Mouse (Mus musculus) heart, postnatal 0 days (tissue): Measurements from ENCODE around the gene Tanc1. TPM values are rescaled to one million over a fixed set of nuclear protein-coding genes. Genes with fewer than 3 reads are reported as not detected.

Experiments
- ATAC-seq: fragments of 200-750 bp; cut with Nextera tagmentation; 2 replicates; pipeline ENCODE4 v1.8.0; 2017; ENCODE audit warnings: low read depth, moderate number of reproducible peaks, moderate library complexity; ENCODE audit not compliant: insufficient read depth
- DNase-seq: peaks from one replicate; pipeline ENCODE4 v3.0.0-alpha.2; 2016; ENCODE audit warnings: low spot score
- H3K27ac ChIP-seq: fragments of 300-500 bp; sonication (generic); 2 replicates; pipeline ENCODE4 v1.5.1; 2014; ENCODE audit warnings: low read depth, mild to moderate bottlenecking
- H3K27me3 ChIP-seq: fragments of 300-500 bp; sonication (generic); 2 replicates; pipeline ENCODE4 v1.6.1; 2014; ENCODE audit warnings: low read length, mixed read lengths; ENCODE audit not compliant: control insufficient read depth, insufficient read depth
- H3K36me3 ChIP-seq: fragments of 300-500 bp; sonication (generic); replicated peaks from 2 replicates; pipeline ENCODE4 v1.6.1; 2014; ENCODE audit warnings: low read length, mixed read lengths; ENCODE audit not compliant: control insufficient read depth, insufficient read depth
- H3K4me1 ChIP-seq: fragments of 300-500 bp; sonication (generic); 2 replicates; pipeline ENCODE4 v1.6.1; 2014; ENCODE audit warnings: antibody characterized with exemption; ENCODE audit not compliant: control insufficient read depth, insufficient read depth
- H3K4me2 ChIP-seq: fragments of 300-500 bp; sonication (generic); 2 replicates; pipeline ENCODE4 v1.6.1; 2014; ENCODE audit warnings: low read depth, mild to moderate bottlenecking, low read length, moderate library complexity
- H3K4me3 ChIP-seq: fragments of 300-500 bp; sonication (generic); 2 replicates; pipeline ENCODE4 v1.5.1; 2014; ENCODE audit warnings: low read depth, low read length
- H3K9ac ChIP-seq: fragments of 300-500 bp; sonication (generic); replicated peaks from 2 replicates; pipeline ENCODE4 v1.6.1; 2014; ENCODE audit warnings: low read depth, low read length, mixed read lengths
- H3K9me3 ChIP-seq: fragments of 300-500 bp; sonication (generic); replicated peaks from 2 replicates; pipeline ENCODE4 v1.6.1; 2016; ENCODE audit warnings: low read length; ENCODE audit not compliant: control insufficient read depth
- CTCF ChIP-seq: IDR thresholded peaks from 2 replicates; pipeline ENCODE4 v1.5.1; 2016; ENCODE audit warnings: antibody characterized with exemption, control low read depth, low read depth
- EP300 ChIP-seq: IDR thresholded peaks from 2 replicates; pipeline ENCODE4 v1.6.1; 2016; ENCODE audit warnings: antibody characterized with exemption, low read depth
- WGBS: fragments of 180-500 bp; shearing (Covaris S2); extraction: QIAGEN DNeasy Blood & Tissue Kit; methylation state at CpG from one replicate; pipeline ENCODE4 v1.1.7; 2014; 5-methylcytosine and 5-hydroxymethylcytosine counted together
- polyA plus RNA-seq: library from polyadenylated mRNA; unstranded; fragments of >200 nt; fragmentation: Nextera tagmentation; extraction: Ambion mirVana; gene quantifications from 2 replicates; pipeline ENCODE4 v1.2.1, GENCODE M21; 2015
- total RNA-seq: library from RNA; depleted of rRNA; stranded (reverse); fragments of >200 nt; gene quantifications from 2 replicates; pipeline ENCODE4 v1.2.3, GENCODE M21; 2014; ENCODE audit warnings: low replicate concordance

The Tanc1 gene
- total and polyA plus RNA-seq, 2 experiments from 2014 or later, result 12.3 to 21.9 TPM

GRCm38 (mm10) chr2:59580939-59581338 lies 30.9 kb upstream of the Tanc1 start:
- Histone ChIP-seq H3K27me3 (no peaks in the 10 kb centered on the region), H3K4me2 (no peak overlapping the region), H3K27ac (no peak overlapping the region), H3K4me1 (no peaks in the 10 kb centered on the region), H3K36me3 (no peaks in the 10 kb centered on the region), H3K9ac (no peak overlapping the region), H3K9me3 (no peaks in the 10 kb centered on the region), H3K4me3 (no peak overlapping the region)
- TF ChIP-seq CTCF (no peak), EP300 (no peak)
- DNase-seq, result no peak
- WGBS, result 45% methylated on average over 7 of the region's 7 CpGs
- ATAC-seq, result no peak

GRCm38 (mm10) chr2:59583961-59584360 lies 27.9 kb upstream of the Tanc1 start:
- H3K9ac ChIP-seq, result no peak overlapping the region
- H3K4me2 ChIP-seq, result no peak overlapping the region
- no peaks in the 10 kb centered on the region for H3K9me3 ChIP-seq
- no peaks in the 10 kb centered on the region for H3K36me3 ChIP-seq
- ATAC-seq (no peak), DNase-seq (no peak)
- H3K27ac ChIP-seq, result no peak overlapping the region
- H3K27me3 ChIP-seq, result no peaks in the 10 kb centered on the region
- 74% methylated on average over 6 of the region's 6 CpGs for WGBS
- no peak for TF ChIP-seq EP300
- TF ChIP-seq CTCF, result no peak
- no peak overlapping the region for H3K4me3 ChIP-seq
- no peaks in the 10 kb centered on the region for H3K4me1 ChIP-seq

GRCm38 (mm10) chr2:59587387-59588095 lies 24.3 kb upstream of the Tanc1 start:
- Histone ChIP-seq H3K9me3 (no peaks in the 10 kb centered on the region), H3K9ac (no peak overlapping the region), H3K4me2 (no peak overlapping the region), H3K27me3 (no peaks in the 10 kb centered on the region), H3K27ac (no peak overlapping the region), H3K4me3 (no peak overlapping the region), H3K36me3 (no peaks in the 10 kb centered on the region), H3K4me1 (no peaks in the 10 kb centered on the region)
- WGBS, result 77% methylated on average over 10 of the region's 10 CpGs
- TF ChIP-seq CTCF, result no peak
- no peak for TF ChIP-seq EP300
- no peak for ATAC-seq
- no peak for DNase-seq

GRCm38 (mm10) chr2:59588096-59588405 lies 23.8 kb upstream of the Tanc1 start:
- 78% methylated on average over 3 of the region's 3 CpGs for WGBS
- ATAC-seq, result no peak
- no peaks in the 10 kb centered on the region for H3K27me3 ChIP-seq

GRCm38 (mm10) chr2:59593341-59593902 lies 18.4 kb upstream of the Tanc1 start:
- Histone ChIP-seq H3K27me3 (no peaks in the 10 kb centered on the region), H3K27ac (no peak overlapping the region), H3K4me3 (no peak overlapping the region), H3K36me3 (no peaks in the 10 kb centered on the region), H3K9ac (no peak overlapping the region), H3K4me2 (no peak overlapping the region), H3K4me1 (no peaks in the 10 kb centered on the region), H3K9me3 (no peaks in the 10 kb centered on the region)
- no peak for ATAC-seq
- TF ChIP-seq EP300 (no peak), CTCF (no peak)
- no peak for DNase-seq
- 70% methylated on average over 7 of the region's 7 CpGs for WGBS

More at GRCm38 (mm10) chr2:59588096-59588405, 23.8 kb upstream of the Tanc1 start:
- no peaks in the 10 kb centered on the region for H3K4me1 ChIP-seq
- H3K27ac ChIP-seq, result no peak overlapping the region
- no peak for DNase-seq
- no peak overlapping the region for H3K4me3 ChIP-seq
- H3K9me3 ChIP-seq, result no peaks in the 10 kb centered on the region
- no peak overlapping the region for H3K4me2 ChIP-seq
- no peak overlapping the region for H3K9ac ChIP-seq
- TF ChIP-seq CTCF, result no peak
- no peak for TF ChIP-seq EP300
- no peaks in the 10 kb centered on the region for H3K36me3 ChIP-seq

- Histone ChIP-seq H3K9ac (no peak overlapping the region), H3K4me3 (no peak overlapping the region), H3K27me3 (no peaks in the 10 kb centered on the region), H3K36me3 (no peaks in the 10 kb centered on the region), H3K4me2 (no peak overlapping the region), H3K4me1 (0 out of 2 replicates have a peak, but pooled peaks cover 1% of the 10 kb centered on the region), H3K27ac (no peak overlapping the region), H3K9me3 (no peaks in the 10 kb centered on the region)
- TF ChIP-seq EP300 (no peak), CTCF (no peak)
- WGBS, result 78% methylated on average over 6 of the region's 6 CpGs
- ATAC-seq (no peak), DNase-seq (no peak)
Measured at GRCm38 (mm10) chr2:59594095-59594494, 17.7 kb upstream of the Tanc1 start.
